Mouse (Mus musculus): Measurements from ENCODE around the gene Ccdc103.

DNA sequence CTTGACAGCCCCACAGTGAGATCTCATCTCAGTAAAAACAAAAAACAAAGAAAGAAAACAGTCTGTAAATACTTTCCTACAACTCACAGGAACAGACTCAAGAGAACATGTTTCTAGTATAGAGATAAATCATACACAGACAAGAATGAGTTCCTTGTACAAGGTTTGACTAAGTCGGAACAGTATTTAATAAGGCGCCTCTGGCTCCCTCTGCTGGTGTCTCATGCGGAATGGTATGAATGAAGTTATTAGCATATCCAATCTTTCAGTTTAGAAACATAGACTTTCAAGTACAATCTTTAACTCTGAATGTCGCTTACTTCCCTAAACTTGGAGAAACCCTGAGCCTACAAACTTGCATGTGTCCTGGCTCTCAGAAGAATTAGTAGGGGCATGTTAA is 16.7 kb upstream of the Ccdc103 start:
- TF ChIP-seq GATA1 (IDR thresholded peaks at IDR 0.05; ENCODE audit: low read length) (no peak), TAL1 (IDR thresholded peaks at IDR 0.05; ENCODE audit: low read length) (no peak)
